Mouse (Mus musculus) gastrocnemius, postnatal 36 days (tissue): ENCODE results near the gene Tomm34. TPM values are rescaled to one million over a fixed set of nuclear protein-coding genes. Genes with fewer than 3 reads are reported as not detected.

Source experiments
- DNase-seq, 2 experiments: peaks; one replicate each; pipeline ENCODE4 v3.0.0; 2022
- intact Hi-C: fragments of 180-260 bp; cut with DNase I; formaldehyde crosslinking; loops from one replicate; pipeline ENCODE4 v1.15.1; 2025
- long read RNA-seq, 2 experiments: library from polyadenylated mRNA; stranded (forward); transcript quantifications; one replicate each; pipeline ENCODE4 v2.0.0; 2021
- total RNA-seq, 2 experiments: library from RNA; stranded (reverse); gene quantifications; 2 replicates each; pipeline ENCODE4 v1.2.3; 2021

Gene Tomm34
- 10 to 100 TPM; 10.4 to 11.4 TPM for total RNA-seq
- long read RNA-seq, experiment 1, transcript Tomm34-202 (7 exons, 1,923 nt) = major isoform, 11 of 13 reads
- long read RNA-seq, experiment 1, partial matches to known transcripts = 2 of 13 reads
- long read RNA-seq, experiment 1, other reads (novel, unspliced or antisense) = 0 of 13 reads
- long read RNA-seq, experiment 2, transcript Tomm34-202 (7 exons, 1,923 nt) = major isoform, 14 of 18 reads
- long read RNA-seq, experiment 2, partial matches to known transcripts = 3 of 18 reads
- long read RNA-seq, experiment 2, other reads (novel, unspliced or antisense) = 1 of 18 reads

GRCm38 (mm10) chr2:164070765-164071436 is at the start of gene Tomm34:
Gene Tomm34 (minus strand): TSS chr2:164071169.
- intact Hi-C loops = no loop called here
- peak; percentile 95 to 97 for DNase-seq

- no peak for DNase-seq
- intact Hi-C loops = no loop called here
Observed at GRCm38 (mm10) chr2:164119503-164119902, 48.5 kb upstream of the Tomm34 start.

- DNase-seq = no peak
Observed at GRCm38 (mm10) chr2:164115531-164115930, 44.6 kb upstream of the Tomm34 start.

GRCm38 (mm10) chr2:164114051-164114450 is 43.1 kb upstream of the Tomm34 start:
- no peak for DNase-seq
- intact Hi-C loops = no loop called here

More at GRCm38 (mm10) chr2:164115531-164115930, 44.6 kb upstream of the Tomm34 start:
- intact Hi-C loops = no loop called here

- DNase-seq = no peak
- intact Hi-C loops = no loop called here
Observed at GRCm38 (mm10) chr2:164111546-164111945, 40.6 kb upstream of the Tomm34 start.

- intact Hi-C loops = no loop called here
- DNase-seq = no peak
Observed at GRCm38 (mm10) chr2:164108501-164108900, 37.5 kb upstream of the Tomm34 start.

GRCm38 (mm10) chr2:164107125-164107874 is 36.3 kb upstream of the Tomm34 start:
- intact Hi-C loops = no loop called here
- no peak for DNase-seq

- DNase-seq = no peak
- intact Hi-C loops = no loop called here
Observed at GRCm38 (mm10) chr2:164106287-164107035, 35.5 kb upstream of the Tomm34 start.

- DNase-seq = peak; percentile 34 to 53
Observed at GRCm38 (mm10) chr2:164103501-164103900, 32.5 kb upstream of the Tomm34 start.

GRCm38 (mm10) chr2:164102366-164102765 is 31.4 kb upstream of the Tomm34 start:
- no peak for DNase-seq
- intact Hi-C loops = loop anchor here (2.0 to 5.0 kb wide), 2 partner anchors 246 to 305 kb away; partner anchors contain the start of gene Matn4

More at GRCm38 (mm10) chr2:164103501-164103900, 32.5 kb upstream of the Tomm34 start:
- intact Hi-C loops = loop anchor here (2.0 to 5.0 kb wide), 2 partner anchors 245 to 304 kb away; partner anchors contain the start of gene Matn4

GRCm38 (mm10) chr2:164101936-164102335 is 31.0 kb upstream of the Tomm34 start:
- DNase-seq = no peak
- intact Hi-C loops = loop anchor here (2.0 to 5.0 kb wide), 2 partner anchors 247 to 305 kb away; partner anchors contain the start of gene Matn4

GRCm38 (mm10) chr2:164098603-164099250 is 27.8 kb upstream of the Tomm34 start:
- DNase-seq = peak in 1 of 2 experiments; percentile 23
- intact Hi-C loops = loop anchor here (5.0 kb wide), 1 partner anchor 429 kb away; no protein-coding TSS in a partner anchor

GRCm38 (mm10) chr2:164094152-164094551 is 23.2 kb upstream of the Tomm34 start:
- no peak for DNase-seq
- intact Hi-C loops = no loop called here

- no peak for DNase-seq
- intact Hi-C loops = no loop called here
Observed at GRCm38 (mm10) chr2:164089508-164089907, 18.5 kb upstream of the Tomm34 start.

GRCm38 (mm10) chr2:164087416-164088017 is 16.5 kb upstream of the Tomm34 start:
- DNase-seq = no peak
- intact Hi-C loops = no loop called here

- no peak for DNase-seq
- intact Hi-C loops = no loop called here
Observed at GRCm38 (mm10) chr2:164084342-164084700, 13.4 kb upstream of the Tomm34 start.

- DNase-seq = no peak
- intact Hi-C loops = no loop called here
Observed at GRCm38 (mm10) chr2:164083609-164084341, 12.8 kb upstream of the Tomm34 start.

GRCm38 (mm10) chr2:164082175-164082574 is 11.2 kb upstream of the Tomm34 start:
- intact Hi-C loops = no loop called here
- no peak for DNase-seq

- DNase-seq = no peak
- intact Hi-C loops = no loop called here
Observed at GRCm38 (mm10) chr2:164081577-164081976, 10.6 kb upstream of the Tomm34 start.
